Mouse (Mus musculus): ENCODE data around the gene Dnaja2. TPM values are rescaled to one million over a fixed set of nuclear protein-coding genes. Genes with fewer than 3 reads are reported as not detected.

Gene Dnaja2
- polyA plus RNA-seq, 1 experiment from 2014 or later, result 166 TPM

DNA sequence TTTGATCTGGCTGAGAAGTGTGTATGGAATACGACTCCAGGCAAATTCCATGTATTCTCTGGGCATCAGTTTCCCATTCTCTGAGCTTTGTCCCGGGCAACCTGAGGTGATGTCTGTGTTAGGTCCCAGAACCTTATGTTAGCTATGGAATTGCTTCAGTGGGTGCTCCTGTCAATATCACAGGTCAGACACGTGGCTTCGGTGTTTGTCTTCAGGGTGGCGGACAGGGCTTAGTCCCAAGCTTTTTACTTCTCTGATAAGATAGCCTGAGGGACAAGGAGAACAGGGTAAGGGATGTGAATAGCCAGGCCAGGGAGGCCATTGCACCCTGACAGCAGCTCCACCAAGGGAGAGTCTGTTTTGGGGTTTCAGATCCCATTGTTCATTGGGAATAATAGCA lies 59.0 kb downstream of the Dnaja2 start:
- Histone ChIP-seq H3K9me3 (replicated peaks) (no peaks in the 10 kb centered on the region), H3K4me2 (no peak overlapping the region), H3K4me1 (peaks cover 16% of the 10 kb centered on the region), H3K4me3 (replicated peaks) (no peak overlapping the region), H3K36me3 (no peaks in the 10 kb centered on the region), H3K27ac (no peak overlapping the region), H3K9ac (no peak overlapping the region), H3K27me3 (no peaks in the 10 kb centered on the region)
- ATAC-seq (replicated peaks; ENCODE audit: low FRiP score), result no peak
- 86% methylated on average over 5 of the region's 5 CpGs for WGBS

DNA sequence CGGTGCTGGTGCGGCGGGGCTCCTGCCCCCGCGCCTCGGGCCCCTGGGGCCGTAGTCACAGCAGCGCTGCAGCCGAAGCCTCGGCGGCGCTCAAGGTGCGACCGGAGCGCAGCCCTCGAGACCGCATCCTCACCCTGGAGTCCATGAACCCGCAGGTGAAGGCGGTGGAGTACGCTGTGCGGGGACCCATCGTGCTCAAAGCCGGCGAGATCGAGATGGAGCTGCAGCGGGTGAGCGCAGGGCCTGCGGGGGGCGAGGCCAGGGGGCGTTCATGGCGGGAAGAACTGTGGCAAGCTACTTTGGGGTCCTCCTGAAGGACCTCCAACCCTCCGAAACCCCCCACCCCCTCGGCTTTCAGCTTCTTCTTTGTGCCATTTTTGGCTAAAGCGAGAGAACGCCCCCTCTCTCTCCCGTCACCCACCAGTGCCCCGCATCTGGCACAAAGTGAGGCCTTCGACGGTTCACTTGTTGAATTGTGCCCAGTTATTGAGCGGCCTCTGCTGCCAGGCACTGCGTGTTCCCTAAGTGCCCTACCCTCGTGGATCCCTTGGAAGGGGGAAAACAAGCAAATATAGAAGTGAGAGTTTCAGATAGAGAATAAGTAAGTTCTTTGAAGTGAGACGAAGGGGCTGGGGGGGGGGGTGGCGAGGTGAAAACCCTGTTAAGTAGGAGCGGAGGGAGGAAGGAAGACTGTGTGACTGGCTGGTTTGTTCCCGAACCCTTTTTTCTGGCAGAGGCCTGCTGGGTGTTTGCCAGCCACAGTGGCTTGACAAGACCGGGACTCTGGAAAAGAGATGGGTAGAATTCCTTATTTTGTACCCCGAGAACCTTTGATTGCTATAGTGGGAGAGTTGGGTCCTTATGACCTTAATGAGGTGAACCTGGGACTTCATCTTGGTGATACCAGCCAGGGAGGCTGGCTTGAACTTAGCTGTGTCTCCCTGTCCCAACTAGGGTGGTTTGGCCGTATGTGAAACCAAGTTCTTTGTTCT lies 61.9 kb downstream of the Dnaja2 start:
- peak; percentile 55 for ATAC-seq (replicated peaks; ENCODE audit: low FRiP score)
- no peaks in the 10 kb centered on the region for H3K36me3 ChIP-seq
- peak overlapping the region; percentile 93 for H3K4me2 ChIP-seq
- no peak overlapping the region for H3K27ac ChIP-seq
- WGBS, result 8% methylated on average over 44 of the region's 49 CpGs
- H3K4me3 ChIP-seq (replicated peaks), result peak overlapping the region; percentile 70
- peaks cover 18% of the 10 kb centered on the region for H3K4me1 ChIP-seq
- H3K9me3 ChIP-seq (replicated peaks), result no peaks in the 10 kb centered on the region
- peak overlapping the region; percentile 77 for H3K9ac ChIP-seq
- H3K27me3 ChIP-seq, result no peaks in the 10 kb centered on the region

DNA sequence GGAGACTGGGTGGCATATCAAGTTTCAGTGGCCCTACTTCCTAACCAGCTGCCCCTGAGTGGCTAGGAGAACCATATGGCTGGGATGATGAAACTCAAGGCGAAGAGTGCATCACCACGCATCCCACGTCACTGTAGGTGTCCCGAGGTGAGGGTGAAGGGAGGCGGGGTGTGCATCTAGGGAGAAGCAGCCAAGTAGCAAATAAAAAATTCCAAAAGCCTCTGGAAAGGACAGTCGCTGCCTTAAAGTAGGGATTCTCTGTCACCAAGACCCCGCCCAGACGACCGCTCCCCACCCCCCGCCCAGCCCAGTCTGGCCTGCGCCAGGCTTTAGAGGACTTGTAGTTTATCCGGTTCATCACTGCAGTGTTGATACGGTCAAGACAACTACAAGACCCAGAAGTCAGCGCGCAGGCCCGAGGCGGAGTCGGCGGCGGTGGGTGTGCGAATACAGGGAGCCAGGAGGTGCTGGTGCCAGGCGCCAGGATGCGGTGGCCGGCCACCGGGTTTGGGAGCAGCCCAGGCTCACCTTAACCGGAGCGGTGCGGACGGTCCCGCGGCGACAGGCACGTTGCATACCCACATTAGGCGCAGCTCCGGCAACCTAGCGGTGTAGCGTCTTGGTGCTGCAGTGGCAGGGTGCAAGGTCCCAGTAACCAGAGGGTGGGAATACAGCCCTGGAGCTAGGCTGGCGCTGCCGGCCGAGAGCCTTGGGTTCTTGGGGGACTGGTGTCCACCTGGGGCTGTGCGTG lies 62.8 kb downstream of the Dnaja2 start, which contains the start of gene Gpt2:
Gene Gpt2 (plus strand): TSS at position 452 of the 751 bp plus-strand sequence.
- H3K27ac ChIP-seq, result peak within 1 kb of the TSS; percentile 48; the same call in 1 of the 2 replicates
- no peaks in the 10 kb centered on the region for H3K27me3 ChIP-seq
- peaks cover 20% of the 10 kb centered on the region for H3K4me1 ChIP-seq
- peak; percentile 99 for ATAC-seq (replicated peaks; ENCODE audit: low FRiP score)
- WGBS, result under 1% methylated on average over 41 of the region's 41 CpGs
- H3K4me2 ChIP-seq, result peak within 1 kb of the TSS; percentile 93
- H3K4me3 ChIP-seq (replicated peaks), result peak within 1 kb of the TSS; percentile 70
- H3K9me3 ChIP-seq (replicated peaks), result no peaks in the 10 kb centered on the region
- H3K9ac ChIP-seq, result peak within 1 kb of the TSS; percentile 77
- no peaks in the 10 kb centered on the region for H3K36me3 ChIP-seq

DNA sequence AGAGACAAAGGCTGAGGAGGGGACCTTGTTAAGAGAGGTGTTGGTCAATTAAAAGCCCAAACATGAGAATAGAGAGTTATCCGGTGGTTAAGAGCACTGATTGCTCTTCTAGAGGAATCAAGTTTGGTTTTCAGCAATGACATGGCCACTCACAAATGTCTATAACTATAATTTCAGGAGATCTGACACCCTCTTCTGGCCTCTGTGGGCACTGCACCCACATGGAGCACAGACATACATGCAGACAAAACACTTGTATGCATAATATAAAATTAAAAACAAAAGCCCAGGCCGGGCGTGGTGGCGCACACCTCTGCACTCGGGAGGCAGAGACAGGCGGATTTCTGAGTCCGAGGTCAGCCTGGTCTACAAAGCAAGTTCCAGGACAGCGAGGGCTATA lies 65.6 kb downstream of the Dnaja2 start:
- Histone ChIP-seq H3K27me3 (no peaks in the 10 kb centered on the region), H3K4me1 (peaks cover 20% of the 10 kb centered on the region), H3K27ac (no peak overlapping the region), H3K4me3 (replicated peaks) (no peak overlapping the region), H3K4me2 (no peak overlapping the region), H3K9ac (no peak overlapping the region), H3K9me3 (replicated peaks) (no peaks in the 10 kb centered on the region), H3K36me3 (no peaks in the 10 kb centered on the region)
- no peak for ATAC-seq (replicated peaks; ENCODE audit: low FRiP score)
- 93% methylated on average over 8 of the region's 8 CpGs for WGBS

DNA sequence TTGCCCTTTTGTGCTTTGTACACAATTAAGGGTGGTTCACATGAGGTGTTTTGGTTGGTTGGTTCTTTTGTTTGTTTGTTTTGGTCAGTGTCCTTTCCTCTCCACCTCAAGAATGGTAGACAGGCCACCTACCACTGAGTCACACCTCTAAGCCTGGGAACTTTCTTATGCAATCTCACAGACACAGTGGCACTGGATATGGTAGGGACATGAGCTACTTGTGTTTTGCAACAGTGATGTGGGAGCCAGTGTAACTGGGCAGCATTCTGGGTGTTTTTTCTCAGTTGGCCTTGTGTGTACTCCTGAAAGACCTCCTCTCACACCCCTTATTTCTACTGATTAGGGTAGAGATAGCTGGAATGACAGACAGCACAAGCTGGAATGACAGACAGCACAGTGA lies 66.5 kb downstream of the Dnaja2 start:
- no peak for ATAC-seq (replicated peaks; ENCODE audit: low FRiP score)
- Histone ChIP-seq H3K4me2 (no peak overlapping the region), H3K36me3 (no peaks in the 10 kb centered on the region), H3K4me3 (replicated peaks) (no peak overlapping the region), H3K27ac (no peak overlapping the region), H3K9me3 (replicated peaks) (no peaks in the 10 kb centered on the region), H3K4me1 (peaks cover 17% of the 10 kb centered on the region), H3K9ac (no peak overlapping the region), H3K27me3 (no peaks in the 10 kb centered on the region)

DNA sequence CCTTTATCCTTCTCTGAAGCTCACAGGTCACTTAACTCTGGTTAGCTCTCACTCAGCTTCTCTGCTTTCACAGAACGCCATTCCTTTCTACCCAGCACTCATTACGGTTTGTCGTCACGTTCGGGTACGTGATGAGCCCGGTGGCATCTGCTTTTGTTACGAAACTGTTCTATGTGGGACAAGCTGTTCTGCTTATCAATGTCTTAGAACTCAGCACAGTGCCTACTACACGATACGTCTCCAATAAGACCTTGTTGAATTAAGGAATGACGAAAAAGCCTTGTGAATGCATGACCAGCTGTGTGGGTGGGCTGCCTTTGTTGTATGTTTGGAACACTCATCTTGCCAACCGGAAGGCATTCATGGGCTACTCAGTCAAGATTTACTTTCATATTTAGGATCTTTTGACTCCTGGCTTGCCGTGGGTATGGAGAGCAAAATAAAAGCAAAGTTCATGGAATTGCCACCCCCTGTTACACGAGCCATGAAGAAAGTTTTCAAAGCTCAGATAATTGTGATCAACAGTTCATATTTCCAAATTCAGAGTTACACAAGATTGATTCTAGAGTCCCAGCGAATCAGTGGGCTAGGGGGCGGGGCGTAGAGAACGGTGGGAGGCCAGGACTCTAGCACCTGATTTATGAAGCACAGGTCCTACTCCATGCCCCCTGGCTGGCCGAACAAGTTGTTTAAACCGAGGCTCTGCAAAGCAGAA lies 67.1 kb downstream of the Dnaja2 start:
- Histone ChIP-seq H3K4me2 (no peak overlapping the region), H3K36me3 (no peaks in the 10 kb centered on the region), H3K27me3 (no peaks in the 10 kb centered on the region), H3K4me3 (replicated peaks) (no peak overlapping the region), H3K4me1 (peaks cover 11% of the 10 kb centered on the region; the same call in 1 of the 2 replicates), H3K9me3 (replicated peaks) (no peaks in the 10 kb centered on the region), H3K27ac (no peak overlapping the region), H3K9ac (no peak overlapping the region)
- WGBS, result 66% methylated on average over 20 of the region's 20 CpGs
- no peak for ATAC-seq (replicated peaks; ENCODE audit: low FRiP score)

Other genes starting within 250 kb of the Dnaja2 start
- 1.7 and 2.4 TPM in 2 replicates for gene Mylk3, start 169.0 kb downstream of the Dnaja2 start, polyA plus RNA-seq (2015; fragmentation: Nextera tagmentation; extraction: Ambion mirVana)
- 42.8 and 46.2 TPM in 2 replicates for gene 4921524J17Rik, start 122.5 kb downstream of the Dnaja2 start, polyA plus RNA-seq (2015; fragmentation: Nextera tagmentation; extraction: Ambion mirVana)
- gene Gpt2, start 62.8 kb downstream of the Dnaja2 start, polyA plus RNA-seq (2015; fragmentation: Nextera tagmentation; extraction: Ambion mirVana), result 21.4 and 21.5 TPM in 2 replicates
- 16.6 and 18.9 TPM in 2 replicates for gene Neto2, start 145.6 kb upstream of the Dnaja2 start, polyA plus RNA-seq (2015; fragmentation: Nextera tagmentation; extraction: Ambion mirVana)

All from kidney, embryonic 15.5 days (tissue).